Mouse (Mus musculus): ENCODE measurements at regions not wholly inside any gene's neighbourhood (a gene's known extent, or its start where the extent isn't known, plus 50 kb on each side); places are given as distances from the start of the nearest gene placed in this dataset.

- DNase-seq (ENCODE audit: low read depth, low spot score): no peak
These were observed 491.2 kb downstream of the Tm4sf1 start for GRCm38 (mm10) chr3:56810548-56811071.

GRCm38 (mm10) chr3:56793054-56793453 is 508.7 kb downstream of the Tm4sf1 start:
- no peak for DNase-seq (ENCODE audit: low read depth, low spot score)

- no peak for DNase-seq (ENCODE audit: low read depth, low spot score)
These were observed 512.6 kb downstream of the Tm4sf1 start for GRCm38 (mm10) chr3:56789155-56789554.

- DNase-seq (ENCODE audit: low read depth, low spot score): no peak
These were observed 527.9 kb downstream of the Tm4sf1 start for GRCm38 (mm10) chr3:56773920-56774319.

- DNase-seq (ENCODE audit: low read depth, low spot score): no peak
These were observed 531.6 kb downstream of the Tm4sf1 start for GRCm38 (mm10) chr3:56770225-56770624.

GRCm38 (mm10) chr3:56767133-56767532 is 534.7 kb downstream of the Tm4sf1 start:
- DNase-seq (ENCODE audit: low read depth, low spot score): no peak

- no peak for DNase-seq (ENCODE audit: low read depth, low spot score)
These were observed 537.5 kb downstream of the Tm4sf1 start for GRCm38 (mm10) chr3:56764336-56764735.

GRCm38 (mm10) chr3:56763896-56764295 is 537.9 kb downstream of the Tm4sf1 start:
- no peak for DNase-seq (ENCODE audit: low read depth, low spot score)

GRCm38 (mm10) chr3:56753654-56754053 is 548.1 kb downstream of the Tm4sf1 start:
- DNase-seq (ENCODE audit: low read depth, low spot score): no peak

- no peak for DNase-seq (ENCODE audit: low read depth, low spot score)
These were observed 549.9 kb downstream of the Tm4sf1 start for GRCm38 (mm10) chr3:56751926-56752325.

GRCm38 (mm10) chr3:56740902-56741301 is 557.4 kb upstream of the Nbea start:
- no peak for DNase-seq (ENCODE audit: low read depth, low spot score)

GRCm38 (mm10) chr3:56739451-56739850 is 556.0 kb upstream of the Nbea start:
- DNase-seq (ENCODE audit: low read depth, low spot score): no peak

GRCm38 (mm10) chr3:56730849-56731248 is 547.3 kb upstream of the Nbea start:
- DNase-seq (ENCODE audit: low read depth, low spot score): no peak

- DNase-seq (ENCODE audit: low read depth, low spot score): no peak
These were observed 541.5 kb upstream of the Nbea start for GRCm38 (mm10) chr3:56724991-56725390.

- no peak for DNase-seq (ENCODE audit: low read depth, low spot score)
These were observed 524.8 kb upstream of the Nbea start for GRCm38 (mm10) chr3:56708260-56708659.

GRCm38 (mm10) chr3:56707312-56707711 is 523.8 kb upstream of the Nbea start:
- no peak for DNase-seq (ENCODE audit: low read depth, low spot score)

- no peak for DNase-seq (ENCODE audit: low read depth, low spot score)
These were observed 522.5 kb upstream of the Nbea start for GRCm38 (mm10) chr3:56706038-56706437.

GRCm38 (mm10) chr3:56698941-56699340 is 515.4 kb upstream of the Nbea start:
- DNase-seq (ENCODE audit: low read depth, low spot score): no peak

- DNase-seq (ENCODE audit: low read depth, low spot score): no peak
These were observed 514.7 kb upstream of the Nbea start for GRCm38 (mm10) chr3:56698248-56698647.

GRCm38 (mm10) chr3:56681031-56681430 is 497.5 kb upstream of the Nbea start:
- DNase-seq (ENCODE audit: low read depth, low spot score): no peak

GRCm38 (mm10) chr3:56668829-56669228 is 485.3 kb upstream of the Nbea start:
- no peak for DNase-seq (ENCODE audit: low read depth, low spot score)

GRCm38 (mm10) chr3:56660594-56660993 is 477.1 kb upstream of the Nbea start:
- no peak for DNase-seq (ENCODE audit: low read depth, low spot score)

GRCm38 (mm10) chr3:56647313-56647712 is 463.8 kb upstream of the Nbea start:
- DNase-seq (ENCODE audit: low read depth, low spot score): no peak

Measured in A20 (cell line).